Mouse (Mus musculus): ENCODE data around the gene Magel2.

Gene Magel2

DNA sequence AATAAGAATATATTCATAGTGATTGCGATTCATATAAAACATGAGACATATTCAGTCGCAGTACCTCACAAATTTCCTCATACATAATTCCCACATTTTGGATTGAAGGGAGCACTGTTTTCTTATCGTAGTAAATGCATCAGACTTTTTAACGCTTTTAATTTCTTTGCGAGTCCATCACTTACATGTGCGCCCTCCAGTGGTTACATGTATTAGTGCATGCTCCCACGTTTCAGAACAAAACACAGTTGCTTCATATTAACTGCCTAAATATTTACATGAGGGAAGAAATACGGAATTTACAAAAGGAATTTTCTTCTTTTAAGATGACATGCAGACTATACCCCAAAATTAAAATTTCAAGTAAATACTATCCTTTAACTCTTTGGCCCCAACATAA, 51.5 kb downstream of the Magel2 start:
- no peak for DNase-seq

Data from cerebellum, adult 9-10 months (tissue).